Mouse (Mus musculus): ENCODE results near the gene Olfr1354.
"Not testable (repeated sequence)": the region's sequence is repeated elsewhere in the genome, so short reads cannot be mapped to it uniquely, and the experiment has no call there.

Gene Olfr1354

GRCm38 (mm10) chr10:78912871-78913270, at the start of gene Olfr1354:
Gene Olfr1354 (plus strand): TSS chr10:78913171.
- DNase-seq (ENCODE audit: low spot score in 2 of 2) = not testable (repeated sequence)

GRCm38 (mm10) chr10:78875240-78875639, 37.7 kb upstream of the Olfr1354 start, which contains the start of gene Olfr1355:
Gene Olfr1355 (plus strand): TSS chr10:78875540.
- DNase-seq (ENCODE audit: low spot score in 2 of 2) = no peak

- not testable (repeated sequence) for DNase-seq (ENCODE audit: low spot score in 2 of 2)
Observed at GRCm38 (mm10) chr10:78950336-78950735, 37.4 kb downstream of the Olfr1354 start, which contains the start of gene Olfr8. Gene Olfr8 (plus strand): TSS chr10:78950636.

- not testable (repeated sequence) for DNase-seq (ENCODE audit: low spot score in 2 of 2)
Observed at GRCm38 (mm10) chr10:78963009-78963408, 50.0 kb downstream of the Olfr1354 start, which contains the start of gene Olfr1353. Gene Olfr1353 (plus strand): TSS chr10:78963309.
